Comparison of ENCODE assay signal across 21 mouse cellular contexts in the genomic region with DNA sequence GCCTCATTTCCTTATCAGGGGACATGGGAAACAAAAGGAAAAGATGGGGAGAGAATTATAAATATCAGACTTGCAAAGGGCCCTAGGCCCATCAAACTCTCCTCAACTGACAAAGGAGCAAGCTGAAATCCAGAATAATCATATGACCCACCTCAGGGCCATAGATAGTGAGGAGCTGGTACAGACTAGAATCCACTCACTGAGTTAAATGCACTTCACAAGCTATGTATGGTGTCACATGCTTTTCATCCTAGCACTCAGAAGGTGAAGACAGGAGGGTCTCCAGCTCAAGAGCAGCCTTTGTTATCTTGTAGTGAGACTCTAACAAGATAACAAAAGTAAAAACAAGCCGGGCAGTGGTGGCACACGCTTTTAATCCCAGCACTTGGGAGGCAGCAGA.
DNase-seq lines count a peak whose midpoint lies in the region; ATAC-seq lines count a peak whose summit lies in the region.
"Had no signal": no experiment of that assay in that cellular context is flagged by ENCODE, and none has a peak within 500 bp of the region (broad histone marks: within the 10 kb centered on the region; RNA-seq: fewer than 3 reads in every experiment).

No protein-coding gene starts in this region.

- peaks cover 65% of the 10 kb centered on the region for H3K27me3 ChIP-seq in heart, embryonic 10.5 days (ENCODE audit: insufficient read depth, poor library complexity, severe bottlenecking)
- H3K27me3 ChIP-seq in heart, embryonic 11.5 days (ENCODE audit: control insufficient read depth, insufficient read depth, low read length): no peaks in the 10 kb centered on the region; the same call in 1 of the 2 replicates
- H3K27me3 ChIP-seq in midbrain, embryonic 11.5 days (ENCODE audit: control insufficient read depth, insufficient read depth, low read length): no peaks in the 10 kb centered on the region
- no peaks in the 10 kb centered on the region for H3K27me3 ChIP-seq in midbrain, embryonic 16.5 days (ENCODE audit: control insufficient read depth, insufficient read depth, low read depth, low read length)
- H3K27me3 ChIP-seq: CH12.LX, Patski had no signal

- no peak overlapping the region for H3K9ac ChIP-seq in heart, embryonic 11.5 days (ENCODE audit: low read depth, low read length)
- H3K9ac ChIP-seq in midbrain, embryonic 11.5 days (ENCODE audit: low read length): no peak overlapping the region
- no peak overlapping the region for H3K9ac ChIP-seq in midbrain, embryonic 16.5 days (ENCODE audit: low read depth, low read length)

- 33% methylated on average over 2 of the region's 2 CpGs for WGBS in heart, embryonic 10.5 days
- 22% methylated on average over 2 of the region's 2 CpGs for WGBS in heart, embryonic 11.5 days (ENCODE audit: insufficient replicate concordance)
- 92% methylated on average over 2 of the region's 2 CpGs for WGBS in midbrain, embryonic 11.5 days
- 86% methylated on average over 2 of the region's 2 CpGs for WGBS in midbrain, embryonic 16.5 days

- H3K27ac ChIP-seq in heart, embryonic 10.5 days: no peak overlapping the region
- H3K27ac ChIP-seq in heart, embryonic 11.5 days (ENCODE audit: low read depth, low read length): no peak overlapping the region
- no peak overlapping the region for H3K27ac ChIP-seq in midbrain, embryonic 11.5 days (ENCODE audit: low read depth, low read length)
- H3K27ac ChIP-seq in midbrain, embryonic 16.5 days (ENCODE audit: low read length): no peak overlapping the region

- no peaks in the 10 kb centered on the region for H3K9me3 ChIP-seq in heart, embryonic 10.5 days
- no peaks in the 10 kb centered on the region for H3K9me3 ChIP-seq in heart, embryonic 11.5 days (replicated peaks; ENCODE audit: control insufficient read depth, low read length)
- H3K9me3 ChIP-seq in midbrain, embryonic 11.5 days (ENCODE audit: control insufficient read depth, low read length): no peaks in the 10 kb centered on the region
- H3K9me3 ChIP-seq in midbrain, embryonic 16.5 days (replicated peaks; ENCODE audit: control insufficient read depth, low read length, poor library complexity, severe bottlenecking): no peaks in the 10 kb centered on the region
- H3K9me3 ChIP-seq: G1E had no signal

- ATAC-seq in heart, embryonic 11.5 days (replicated peaks; ENCODE audit: insufficient number of reproducible peaks, low FRiP score, low TSS enrichment): no peak
- ATAC-seq in midbrain, embryonic 11.5 days (ENCODE audit: low FRiP score): no peak
- no peak for ATAC-seq in midbrain, embryonic 16.5 days
- ATAC-seq: activated CD4-positive, CD25-positive, alpha-beta regulatory T cell, adult 4 months; CD4-positive, CD25-positive, alpha-beta regulatory T cell, adult 4 months; Patski had no signal

- no peak overlapping the region for H3K4me3 ChIP-seq in heart, embryonic 10.5 days
- no peak overlapping the region for H3K4me3 ChIP-seq in heart, embryonic 11.5 days (ENCODE audit: low read depth, low read length)
- H3K4me3 ChIP-seq in midbrain, embryonic 11.5 days (ENCODE audit: low read depth, low read length): no peak overlapping the region
- H3K4me3 ChIP-seq in midbrain, embryonic 16.5 days (ENCODE audit: low read depth, low read length): no peak overlapping the region

- peaks cover 10% of the 10 kb centered on the region; the same call in 1 of the 2 replicates for H3K36me3 ChIP-seq in heart, embryonic 10.5 days
- H3K36me3 ChIP-seq in heart, embryonic 11.5 days (ENCODE audit: control insufficient read depth, insufficient read depth, low read length): peaks cover 3% of the 10 kb centered on the region; the same call in 1 of the 2 replicates
- H3K36me3 ChIP-seq in midbrain, embryonic 11.5 days (ENCODE audit: control insufficient read depth, insufficient read depth, low read length): no peaks in the 10 kb centered on the region
- H3K36me3 ChIP-seq in midbrain, embryonic 16.5 days (ENCODE audit: control insufficient read depth, insufficient read depth, low read length): peaks cover 11% of the 10 kb centered on the region
- H3K36me3 ChIP-seq: G1E had no signal

- DNase-seq in heart, adult 11 months: peak; percentile 34
- DNase-seq in heart, adult 18-20 months: no peak
- peak; percentile 66 for DNase-seq in heart, embryonic 10.5 days (ENCODE audit: low spot score)
- DNase-seq in midbrain, embryonic 11.5 days (ENCODE audit: low spot score, missing footprints): peak; percentile 51
- DNase-seq: adrenal gland, adult 2 months; adrenal gland, adult 8-10 months; adrenal gland, postnatal 10 days; adrenal gland, postnatal 14 days; adrenal gland, postnatal 25 days; adrenal gland, postnatal 36 days; B cell, adult 2 months; cerebellum, adult 11 months; cerebellum, adult 11-12 months; cerebellum, adult 18-20 months had no signal

- no peaks in the 10 kb centered on the region for H3K4me1 ChIP-seq in heart, embryonic 10.5 days
- no peaks in the 10 kb centered on the region for H3K4me1 ChIP-seq in heart, embryonic 11.5 days (ENCODE audit: control insufficient read depth, insufficient read depth, low read length)
- H3K4me1 ChIP-seq in midbrain, embryonic 11.5 days (ENCODE audit: control insufficient read depth, insufficient read depth, low read length): no peaks in the 10 kb centered on the region
- H3K4me1 ChIP-seq in midbrain, embryonic 16.5 days (ENCODE audit: control insufficient read depth, insufficient read depth, low read length): no peaks in the 10 kb centered on the region

- H3K4me2 ChIP-seq in heart, embryonic 11.5 days: no peak overlapping the region
- no peak overlapping the region for H3K4me2 ChIP-seq in midbrain, embryonic 11.5 days
- no peak overlapping the region for H3K4me2 ChIP-seq in midbrain, embryonic 16.5 days (ENCODE audit: low read length)

Comparison
In these comparisons a context has a peak if more than half of its experiments do, and no peak if none do; other contexts are left out.
1. DNase-seq: peak in heart, adult 11 months (single experiment), heart, embryonic 10.5 days (single experiment) and midbrain, embryonic 11.5 days (single experiment); none in heart, adult 18-20 months (0 of 2).